Mouse (Mus musculus) Patski (cell line): Measurements from ENCODE around the gene Mdfic. TPM values are rescaled to one million over a fixed set of nuclear protein-coding genes. Genes with fewer than 3 reads are reported as not detected.

ENCODE experiments used
- ATAC-seq: fragments of 100-300 bp; one replicate; pipeline ENCODE4 v1.8.0; 2021
- CTCF ChIA-PET: fragments of 350-600 bp; sonication (Branson Sonifier 250); formaldehyde crosslinking; loops from one replicate; lab custom pipeline; 2022; ENCODE audit warnings: inconsistent platforms; lab: Charles Lee
- POLR2A ChIA-PET: fragments of 350-600 bp; sonication (Branson Sonifier 250); formaldehyde crosslinking; loops from one replicate; lab custom pipeline; 2022; ENCODE audit warnings: antibody characterized with exemption, inconsistent platforms; lab: Charles Lee
- DNase-seq: peaks from one replicate; pipeline ENCODE4 v3.0.0-alpha.2; 2011; ENCODE audit warnings: low read depth, low spot score
- H3K27me3 ChIP-seq: fragments of 371-371 bp; one replicate; pipeline ENCODE4 v1.5.1; 2021
- CTCF ChIP-seq: fragments of 100-300 bp; IDR thresholded peaks from one replicate; pipeline ENCODE4 v1.5.1; 2021
- in situ Hi-C: fragments of 300-500 bp; cut with MboI; formaldehyde crosslinking; loops from 3 replicates; pipeline ENCODE4 v1.11.1; 2018; ENCODE audit warnings: low pct_unique_long_range_greater_than_20kb, mixed read lengths
- polyA plus RNA-seq: library from polyadenylated mRNA; unstranded; gene quantifications from one replicate; pipeline ENCODE4 v1.2.3, GENCODE M21; 2021

Mdfic gene
- polyA plus RNA-seq, 1 experiment from 2014 or later: 123 TPM

DNA sequence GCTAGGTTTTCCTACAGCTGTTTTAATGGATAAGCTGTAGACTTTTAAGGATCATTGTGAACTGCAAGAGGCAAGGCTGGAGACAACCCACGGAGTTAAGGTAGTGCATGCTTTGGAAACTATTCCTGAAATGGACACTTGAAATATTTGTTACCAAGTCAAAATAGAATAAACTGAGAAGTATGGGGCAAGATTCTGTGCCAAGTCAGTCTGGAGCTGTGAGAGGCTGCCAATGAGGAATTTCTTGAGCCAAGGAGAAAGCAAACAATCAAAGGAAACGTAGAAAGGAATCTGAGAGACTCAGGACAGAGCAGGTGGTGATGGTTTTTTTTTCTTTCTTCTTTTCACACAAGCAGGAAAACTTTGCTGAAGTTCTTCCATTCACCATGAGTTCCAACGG is 119.4 kb downstream of the Mdfic start:
- ChIA-PET CTCF (no interaction called here), POLR2A (no interaction called here)
- no peaks in the 10 kb centered on the region for H3K27me3 ChIP-seq
- TF ChIP-seq CTCF: no peak
- in situ Hi-C loops: no loop called here
- no peak for DNase-seq
- no peak for ATAC-seq

- H3K27me3 ChIP-seq: no peaks in the 10 kb centered on the region
- DNase-seq (no peak), ATAC-seq (no peak)
- ChIA-PET POLR2A (no interaction called here), CTCF (interaction anchor here (1.0 kb wide), 1 partner anchor 17 kb away, joined by 4 read pairs; no protein-coding TSS in a partner anchor)
- in situ Hi-C loops: no loop called here
- no peak for TF ChIP-seq CTCF
These were observed 120.0 kb downstream of the Mdfic start for GRCm38 (mm10) chr6:15840429-15840828.

DNA sequence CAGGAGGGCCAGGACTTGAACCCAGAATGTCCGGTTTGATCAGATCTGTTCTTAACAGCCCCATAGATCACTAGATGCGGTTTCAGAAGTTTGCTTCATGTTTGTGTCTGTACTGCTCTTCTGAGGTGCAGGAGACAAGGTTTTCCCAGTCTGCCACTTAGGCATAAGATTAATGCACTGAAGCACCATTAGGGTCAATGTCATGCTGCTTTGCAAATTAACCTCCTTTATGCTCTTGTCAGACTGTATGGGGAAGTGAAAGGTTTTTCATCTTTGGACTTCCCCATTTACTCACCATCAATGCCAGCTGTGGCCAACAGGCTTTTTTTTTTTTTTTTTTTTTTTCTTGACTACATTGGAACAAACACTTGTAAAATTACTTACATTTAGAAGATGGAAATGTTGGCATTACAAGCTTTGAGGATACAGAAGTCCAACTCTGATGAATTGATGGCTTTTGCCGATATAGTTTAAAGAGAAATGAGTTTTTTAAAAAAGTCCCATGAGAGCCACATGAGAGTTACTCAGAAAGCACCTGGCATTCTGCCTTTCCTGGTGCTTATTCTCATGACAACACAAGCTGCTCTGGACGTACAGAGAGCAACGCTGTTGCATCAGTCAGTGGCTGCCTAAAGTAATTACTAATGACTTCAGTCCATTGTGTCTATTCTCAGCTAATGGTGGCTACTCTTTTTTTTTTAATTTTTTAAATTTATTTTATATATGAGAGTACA is 121.2 kb downstream of the Mdfic start:
- ATAC-seq (no peak), DNase-seq (no peak)
- no peak for TF ChIP-seq CTCF
- no peaks in the 10 kb centered on the region for H3K27me3 ChIP-seq
- ChIA-PET POLR2A (interaction anchor here (0.9 kb wide), 1 partner anchor 13 kb away, joined by 6 read pairs; no protein-coding TSS in a partner anchor), CTCF (interaction anchor here (1.3 kb wide), 1 partner anchor 11 kb away, joined by 3 read pairs; no protein-coding TSS in a partner anchor)
- in situ Hi-C loops: no loop called here

DNA sequence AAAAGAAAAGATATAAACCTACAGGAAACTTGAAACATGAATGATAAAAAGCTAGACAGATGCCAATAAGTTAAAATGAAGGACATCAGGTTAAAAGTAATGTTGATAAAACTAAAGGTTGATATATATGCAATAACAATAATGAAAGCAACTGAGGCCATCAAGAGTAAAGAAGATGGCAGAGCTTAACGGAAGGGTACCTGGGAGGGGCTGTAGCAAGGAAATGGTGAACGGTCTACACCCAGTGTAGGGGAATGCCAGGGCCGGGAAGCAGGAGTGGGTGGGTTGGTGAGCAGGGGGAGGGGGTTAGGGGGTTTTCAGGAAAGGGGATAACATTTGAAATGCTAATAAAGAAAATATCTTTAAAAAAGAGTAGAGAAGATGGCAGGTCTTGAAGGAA is 122.8 kb downstream of the Mdfic start:
- CTCF ChIA-PET: no interaction called here
- in situ Hi-C loops: no loop called here
- ATAC-seq (no peak), DNase-seq (no peak)
- TF ChIP-seq CTCF: no peak
- H3K27me3 ChIP-seq: no peaks in the 10 kb centered on the region
- POLR2A ChIA-PET: no interaction called here

GRCm38 (mm10) chr6:15845711-15846342 is 125.4 kb downstream of the Mdfic start:
- DNase-seq (no peak), ATAC-seq (no peak)
- TF ChIP-seq CTCF: no peak
- ChIA-PET CTCF (no interaction called here), POLR2A (interaction anchor here (0.6 to 0.7 kb wide), 3 partner anchors 8 to 70 kb away, joined by 3 to 8 read pairs (median 6); no protein-coding TSS in a partner anchor)
- in situ Hi-C loops: no loop called here
- no peaks in the 10 kb centered on the region for H3K27me3 ChIP-seq
